Mouse (Mus musculus): ENCODE results near the gene Impdh2.

DNA sequence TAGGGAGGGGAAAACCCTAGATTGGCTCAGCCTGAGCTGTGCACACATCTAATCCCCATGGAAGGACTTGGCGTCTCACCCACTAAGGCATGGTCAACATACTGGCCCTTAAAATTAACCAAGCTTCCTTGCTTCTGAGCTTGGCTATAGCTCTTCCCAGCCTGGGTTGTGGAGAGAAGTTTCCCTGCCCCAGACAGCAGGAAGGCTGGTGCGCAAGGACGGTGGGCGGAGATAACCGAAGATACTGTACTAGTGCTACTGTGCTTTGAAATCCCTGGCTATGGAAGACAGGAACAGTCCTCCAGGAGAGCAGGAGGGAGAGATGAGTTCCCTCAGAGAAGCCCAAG lies 19.2 kb downstream of the Impdh2 start:
- no peak for TF ChIP-seq CTCF (IDR thresholded peaks at IDR 0.05; ENCODE audit: control insufficient read depth, insufficient read depth, low read length)
- TF ChIP-seq POLR2A (IDR thresholded peaks at IDR 0.05; ENCODE audit: borderline replicate concordance, control insufficient read depth, low read depth, low read length), result no peak
